16 mouse cellular contexts compared by ENCODE assay signal in genomic region chr12:38854274-38854673, GRCm38 (mm10).
DNase-seq lines count a peak whose midpoint lies in the region; ATAC-seq lines count a peak whose summit lies in the region.
"Had no signal": no experiment of that assay in that cellular context is flagged by ENCODE, and none has a peak within 500 bp of the region (broad histone marks: within the 10 kb centered on the region; RNA-seq: fewer than 3 reads in every experiment).

No protein-coding gene starts in this region.

- no peak overlapping the region for H3K27ac ChIP-seq in hindbrain, embryonic 10.5 days
- H3K27ac ChIP-seq in hindbrain, embryonic 16.5 days (ENCODE audit: low read depth, low read length) = no peak overlapping the region
- H3K27ac ChIP-seq in forebrain, embryonic 12.5 days = no peak overlapping the region
- no peak overlapping the region for H3K27ac ChIP-seq in hindbrain, embryonic 13.5 days
- H3K27ac ChIP-seq: heart, embryonic 10.5 days had no signal

- H3K36me3 ChIP-seq in hindbrain, embryonic 10.5 days = peaks cover 5% of the 10 kb centered on the region; the same call in 1 of the 2 replicates
- H3K36me3 ChIP-seq in hindbrain, embryonic 16.5 days (ENCODE audit: control insufficient read depth, insufficient read depth, low read length) = no peaks in the 10 kb centered on the region
- 0 out of 2 replicates have a peak, but pooled peaks cover 5% of the 10 kb centered on the region for H3K36me3 ChIP-seq in forebrain, embryonic 12.5 days (replicated peaks)
- no peaks in the 10 kb centered on the region for H3K36me3 ChIP-seq in hindbrain, embryonic 13.5 days

- intact Hi-C loops in heart, postnatal 25 days (cut with DNase I) = no loop called here

- no peak for ATAC-seq in hindbrain, embryonic 16.5 days
- ATAC-seq in forebrain, embryonic 12.5 days (ENCODE audit: low FRiP score) = peak; percentile 49; the same call in 1 of the 2 replicates
- ATAC-seq in megakaryocyte, adult 5-6 weeks (ENCODE audit: poor library complexity, severe bottlenecking) = peak; percentile 74
- no peak for ATAC-seq in hindbrain, embryonic 13.5 days (ENCODE audit: low FRiP score)

- H3K27me3 ChIP-seq in hindbrain, embryonic 10.5 days (ENCODE audit: insufficient read depth, poor library complexity, severe bottlenecking) = no peaks in the 10 kb centered on the region
- H3K27me3 ChIP-seq in hindbrain, embryonic 16.5 days (replicated peaks; ENCODE audit: control insufficient read depth, insufficient read depth, low read length) = no peaks in the 10 kb centered on the region
- no peaks in the 10 kb centered on the region for H3K27me3 ChIP-seq in forebrain, embryonic 12.5 days
- H3K27me3 ChIP-seq in hindbrain, embryonic 13.5 days = no peaks in the 10 kb centered on the region

- 0 out of 2 replicates have a peak, but pooled peaks cover 2% of the 10 kb centered on the region for H3K4me1 ChIP-seq in hindbrain, embryonic 10.5 days (replicated peaks)
- H3K4me1 ChIP-seq in hindbrain, embryonic 16.5 days (ENCODE audit: control insufficient read depth, insufficient read depth, low read depth, low read length) = no peaks in the 10 kb centered on the region
- peaks cover 8% of the 10 kb centered on the region; the same call in 1 of the 2 replicates for H3K4me1 ChIP-seq in forebrain, embryonic 12.5 days
- H3K4me1 ChIP-seq in hindbrain, embryonic 13.5 days (replicated peaks) = no peaks in the 10 kb centered on the region
- H3K4me1 ChIP-seq: heart, embryonic 10.5 days had no signal

- no peak overlapping the region for H3K4me2 ChIP-seq in hindbrain, embryonic 16.5 days (ENCODE audit: low read length)
- H3K4me2 ChIP-seq in forebrain, embryonic 12.5 days = peak overlapping the region; percentile 25
- H3K4me2 ChIP-seq in hindbrain, embryonic 13.5 days = no peak overlapping the region
- H3K4me2 ChIP-seq: liver, embryonic 11.5 days; lung, embryonic 14.5 days had no signal

- H3K9me3 ChIP-seq in hindbrain, embryonic 10.5 days = no peaks in the 10 kb centered on the region
- H3K9me3 ChIP-seq in hindbrain, embryonic 16.5 days (ENCODE audit: control insufficient read depth, low read length) = no peaks in the 10 kb centered on the region
- H3K9me3 ChIP-seq in forebrain, embryonic 12.5 days = no peaks in the 10 kb centered on the region
- no peaks in the 10 kb centered on the region for H3K9me3 ChIP-seq in hindbrain, embryonic 13.5 days
- H3K9me3 ChIP-seq: heart, embryonic 10.5 days had no signal

- no peak overlapping the region for H3K9ac ChIP-seq in hindbrain, embryonic 16.5 days (ENCODE audit: low read depth, low read length)
- peak overlapping the region; percentile 5; the same call in 1 of the 2 replicates for H3K9ac ChIP-seq in forebrain, embryonic 12.5 days
- H3K9ac ChIP-seq in hindbrain, embryonic 13.5 days = no peak overlapping the region
- H3K9ac ChIP-seq: lung, embryonic 14.5 days had no signal

- WGBS in hindbrain, embryonic 10.5 days = 55% methylated on average over 5 of the region's 5 CpGs
- WGBS in hindbrain, embryonic 16.5 days = 44% methylated on average over 5 of the region's 5 CpGs
- WGBS in forebrain, embryonic 12.5 days = 4% methylated on average over 5 of the region's 5 CpGs
- WGBS in hindbrain, embryonic 13.5 days = 44% methylated on average over 5 of the region's 5 CpGs

- peak; percentile 3 for DNase-seq in hindbrain, embryonic 10.5 days (ENCODE audit: low spot score)
- peak; percentile 39 for DNase-seq in brain, adult 2 months (ENCODE audit: low read depth, low spot score)
- DNase-seq in right cerebral cortex, adult 2 months (ENCODE audit: low spot score in 2 of 2) = no peak
- no peak for DNase-seq in heart, postnatal 25 days (ENCODE audit: low spot score)
- DNase-seq: cerebellum, adult 8-10 months; gastrocnemius, postnatal 14 days; heart, postnatal 14 days; kidney, postnatal 4 days; lung, embryonic 14.5 days; thymus, postnatal 36 days had no signal

- no peak overlapping the region for H3K4me3 ChIP-seq in hindbrain, embryonic 10.5 days
- H3K4me3 ChIP-seq in hindbrain, embryonic 16.5 days (ENCODE audit: low read length) = no peak overlapping the region
- no peak overlapping the region for H3K4me3 ChIP-seq in forebrain, embryonic 12.5 days (replicated peaks)
- H3K4me3 ChIP-seq in hindbrain, embryonic 13.5 days = no peak overlapping the region
- H3K4me3 ChIP-seq: heart, embryonic 10.5 days had no signal

Comparison
In these comparisons a context has a peak if more than half of its experiments do, and no peak if none do; other contexts are left out.
1. DNase-seq: peak in hindbrain, embryonic 10.5 days (single experiment) and brain, adult 2 months (single experiment); none in right cerebral cortex, adult 2 months (0 of 2) and heart, postnatal 25 days (single experiment).
2. ATAC-seq: peak in forebrain, embryonic 12.5 days (single experiment) and megakaryocyte, adult 5-6 weeks (single experiment); none in hindbrain, embryonic 16.5 days (single experiment) and hindbrain, embryonic 13.5 days (single experiment).